Mouse (Mus musculus): ENCODE data around the gene Hrct1. TPM values are rescaled to one million over a fixed set of nuclear protein-coding genes. Genes with fewer than 3 reads are reported as not detected.

Hrct1 gene
- total RNA-seq, 2 experiments from 2014 or later = 4.2 to 4.9 TPM

- DNase-seq = no peak
Observed at GRCm38 (mm10) chr4:43771626-43772025, 44.6 kb downstream of the Hrct1 start.

DNA sequence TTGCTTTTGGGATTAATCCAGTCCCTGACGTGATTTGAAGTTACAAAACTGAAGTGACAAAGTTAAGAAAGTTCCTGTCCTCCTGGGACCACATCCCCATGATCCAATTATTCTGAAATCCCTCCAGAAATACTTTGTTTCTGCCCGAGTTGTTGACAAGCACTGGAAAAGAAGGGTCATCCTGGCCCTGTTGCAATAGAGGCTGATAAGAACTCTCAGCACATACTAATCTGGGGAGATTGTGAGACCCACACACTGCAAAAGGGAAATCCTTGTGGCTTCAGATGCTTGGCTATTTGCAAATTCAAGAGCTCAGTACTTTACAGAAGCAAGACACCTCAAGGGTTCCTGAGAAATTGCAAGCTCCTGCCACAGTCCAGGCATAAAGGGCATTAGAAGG lies 45.3 kb downstream of the Hrct1 start:
- peak; percentile 16 to 27 for DNase-seq

Other genes with a start within 250 kb of the Hrct1 start
- gene Sit1, start 243.5 kb upstream of the Hrct1 start, total RNA-seq (2021) = 1 to 10 TPM in 1 of 2 experiments, not detected in 1; 1.1 TPM
- gene Ccdc107, start 234.3 kb upstream of the Hrct1 start, total RNA-seq (2021) = 10 to 100 TPM; 29.2 to 31.7 TPM
- gene Arhgef39, start 227.5 kb upstream of the Hrct1 start, total RNA-seq (2021) = under 1 TPM in 1 of 2 experiments, not detected in 1; 0.64 TPM
- gene Car9, start 220.2 kb upstream of the Hrct1 start, total RNA-seq (2021) = under 1 TPM in 1 of 2 experiments, not detected in 1; 0.36 TPM
- gene Tpm2, start 203.4 kb upstream of the Hrct1 start, total RNA-seq (2021) = 10 to 100 TPM; 32.1 to 35.2 TPM
- 10 to 100 TPM; 38.4 to 52.4 TPM for gene Creb3, start 164.9 kb upstream of the Hrct1 start, total RNA-seq (2021)
- 100 to 1,000 TPM in 1 of 2 experiments, 10 to 100 TPM in 1; 98.2 to 111 TPM for gene Tln1, start 164.5 kb upstream of the Hrct1 start, total RNA-seq (2021)
- 10 to 100 TPM; 24.3 to 27.9 TPM for gene Rgp1, start 148.5 kb upstream of the Hrct1 start, total RNA-seq (2021)
- 10 to 100 TPM in 1 of 2 experiments, 1 to 10 TPM in 1; 9.3 to 10.8 TPM for gene Gba2, start 148.3 kb upstream of the Hrct1 start, total RNA-seq (2021)
- under 1 TPM in 1 of 2 experiments, not detected in 1; 0.54 TPM for gene Msmp, start 142.7 kb upstream of the Hrct1 start, total RNA-seq (2021)
- 10 to 100 TPM; 39.7 to 42.1 TPM for gene Npr2, start 95.3 kb upstream of the Hrct1 start, total RNA-seq (2021)
- not detected for gene Spag8, start 73.6 kb upstream of the Hrct1 start, total RNA-seq (2021)
- 100 to 1,000 TPM; 163 to 173 TPM for gene Hint2, start 70.7 kb upstream of the Hrct1 start, total RNA-seq (2021)
- gene Tmem8b, start 58.2 kb upstream of the Hrct1 start, total RNA-seq (2021) = 10 to 100 TPM; 20.0 to 21.0 TPM
- under 1 TPM; 0.15 to 0.28 TPM for gene Fam221b, start 58.0 kb upstream of the Hrct1 start, total RNA-seq (2021)
- not detected for gene Olfr70, start 26.4 kb upstream of the Hrct1 start, total RNA-seq (2021)
- not detected for gene Olfr71, start 16.9 kb upstream of the Hrct1 start, total RNA-seq (2021)
- 1 to 10 TPM; 3.4 to 4.5 TPM for gene Spaar, start 2.8 kb downstream of the Hrct1 start, total RNA-seq (2021)
- not detected for gene Olfr159, start 43.8 kb downstream of the Hrct1 start, total RNA-seq (2021)
- not detected for gene Olfr156, start 96.7 kb downstream of the Hrct1 start, total RNA-seq (2021)
- gene Olfr157, start 113.0 kb downstream of the Hrct1 start, total RNA-seq (2021) = not detected
- not detected for gene Olfr155, start 124.4 kb downstream of the Hrct1 start, total RNA-seq (2021)
- gene Reck, start 148.3 kb downstream of the Hrct1 start, total RNA-seq (2021) = 1 to 10 TPM; 4.3 to 5.1 TPM
- 1 to 10 TPM; 3.3 to 4.4 TPM for gene Glipr2, start 230.2 kb downstream of the Hrct1 start, total RNA-seq (2021)